Mouse (Mus musculus): ENCODE results near the gene Vstm2a. TPM values are rescaled to one million over a fixed set of nuclear protein-coding genes. Genes with fewer than 3 reads are reported as not detected.

Vstm2a gene
- total and polyA plus RNA-seq, 3 experiments: not detected

- DNase-seq: no peak
- no peak overlapping the region for H3K4me3 ChIP-seq
- no peak for TF ChIP-seq CTCF (IDR thresholded peaks at IDR 0.05)
- TF ChIP-seq EP300 (IDR thresholded peaks at IDR 0.05; ENCODE audit: insufficient read depth, low read depth, low read length): no peak
- TF ChIP-seq POLR2A (IDR thresholded peaks at IDR 0.05; ENCODE audit: insufficient read depth, low read depth, low read length): no peak
- 69% methylated on average over 2 of the region's 2 CpGs for WGBS
- H3K79me2 ChIP-seq (replicated peaks; ENCODE audit: control insufficient read depth, insufficient read depth, low read length): no peaks in the 10 kb centered on the region
- no peak overlapping the region for H3K9ac ChIP-seq (ENCODE audit: low read depth, low read length)
- no peaks in the 10 kb centered on the region for H3K4me1 ChIP-seq (ENCODE audit: control insufficient read depth, insufficient read depth, low read length)
- no peaks in the 10 kb centered on the region for H3K27me3 ChIP-seq (ENCODE audit: control insufficient read depth, insufficient read depth, low read length)
- no peaks in the 10 kb centered on the region for H3K36me3 ChIP-seq (ENCODE audit: control insufficient read depth, insufficient read depth, low read length)
- intact Hi-C loops (cut with DNase I): no loop called here
- H3K27ac ChIP-seq: no peak overlapping the region
Measured at GRCm38 (mm10) chr11:16315097-16315496, 57.6 kb downstream of the Vstm2a start.

GRCm38 (mm10) chr11:16345179-16345578, 87.7 kb downstream of the Vstm2a start:
- Histone ChIP-seq H3K4me3 (no peak overlapping the region), H3K79me2 (replicated peaks; ENCODE audit: control insufficient read depth, insufficient read depth, low read length) (no peaks in the 10 kb centered on the region), H3K27me3 (ENCODE audit: control insufficient read depth, insufficient read depth, low read length) (no peaks in the 10 kb centered on the region), H3K4me1 (ENCODE audit: control insufficient read depth, insufficient read depth, low read length) (no peaks in the 10 kb centered on the region), H3K36me3 (ENCODE audit: control insufficient read depth, insufficient read depth, low read length) (no peaks in the 10 kb centered on the region), H3K9ac (ENCODE audit: low read depth, low read length) (no peak overlapping the region), H3K27ac (no peak overlapping the region)
- TF ChIP-seq CTCF (IDR thresholded peaks at IDR 0.05): no peak
- WGBS: 67% methylated on average over 3 of the region's 3 CpGs
- intact Hi-C loops (cut with DNase I): no loop called here
- no peak for DNase-seq

- WGBS: 71% methylated on average over 3 of the region's 3 CpGs
- intact Hi-C loops (cut with DNase I): no loop called here
- no peak for TF ChIP-seq POLR2A (IDR thresholded peaks at IDR 0.05; ENCODE audit: insufficient read depth, low read depth, low read length)
- TF ChIP-seq EP300 (IDR thresholded peaks at IDR 0.05; ENCODE audit: insufficient read depth, low read depth, low read length): no peak
- TF ChIP-seq CTCF (IDR thresholded peaks at IDR 0.05): no peak
Measured at GRCm38 (mm10) chr11:16345676-16346075, 88.2 kb downstream of the Vstm2a start.

GRCm38 (mm10) chr11:16351915-16352314, 94.4 kb downstream of the Vstm2a start:
- Histone ChIP-seq H3K27me3 (ENCODE audit: control insufficient read depth, insufficient read depth, low read length) (no peaks in the 10 kb centered on the region), H3K4me1 (ENCODE audit: control insufficient read depth, insufficient read depth, low read length) (no peaks in the 10 kb centered on the region), H3K27ac (no peak overlapping the region), H3K4me3 (no peak overlapping the region), H3K36me3 (ENCODE audit: control insufficient read depth, insufficient read depth, low read length) (no peaks in the 10 kb centered on the region), H3K79me2 (replicated peaks; ENCODE audit: control insufficient read depth, insufficient read depth, low read length) (no peaks in the 10 kb centered on the region), H3K9ac (ENCODE audit: low read depth, low read length) (no peak overlapping the region)
- 82% methylated on average over 4 of the region's 4 CpGs for WGBS
- intact Hi-C loops (cut with DNase I): no loop called here
- no peak for DNase-seq
- TF ChIP-seq EP300 (IDR thresholded peaks at IDR 0.05; ENCODE audit: insufficient read depth, low read depth, low read length) (no peak), CTCF (IDR thresholded peaks at IDR 0.05) (no peak), POLR2A (IDR thresholded peaks at IDR 0.05; ENCODE audit: insufficient read depth, low read depth, low read length) (no peak)

More at GRCm38 (mm10) chr11:16345676-16346075, 88.2 kb downstream of the Vstm2a start:
- no peaks in the 10 kb centered on the region for H3K36me3 ChIP-seq (ENCODE audit: control insufficient read depth, insufficient read depth, low read length)
- H3K4me1 ChIP-seq (ENCODE audit: control insufficient read depth, insufficient read depth, low read length): no peaks in the 10 kb centered on the region
- H3K27ac ChIP-seq: no peak overlapping the region
- H3K9ac ChIP-seq (ENCODE audit: low read depth, low read length): no peak overlapping the region
- H3K4me3 ChIP-seq: no peak overlapping the region
- H3K27me3 ChIP-seq (ENCODE audit: control insufficient read depth, insufficient read depth, low read length): no peaks in the 10 kb centered on the region
- DNase-seq: no peak
- H3K79me2 ChIP-seq (replicated peaks; ENCODE audit: control insufficient read depth, insufficient read depth, low read length): no peaks in the 10 kb centered on the region

- Histone ChIP-seq H3K27ac (no peak overlapping the region), H3K4me1 (ENCODE audit: control insufficient read depth, insufficient read depth, low read length) (no peaks in the 10 kb centered on the region), H3K9ac (ENCODE audit: low read depth, low read length) (no peak overlapping the region), H3K79me2 (replicated peaks; ENCODE audit: control insufficient read depth, insufficient read depth, low read length) (no peaks in the 10 kb centered on the region), H3K27me3 (ENCODE audit: control insufficient read depth, insufficient read depth, low read length) (no peaks in the 10 kb centered on the region), H3K36me3 (ENCODE audit: control insufficient read depth, insufficient read depth, low read length) (no peaks in the 10 kb centered on the region), H3K4me3 (no peak overlapping the region)
- intact Hi-C loops (cut with DNase I): no loop called here
- TF ChIP-seq CTCF (IDR thresholded peaks at IDR 0.05) (no peak), EP300 (IDR thresholded peaks at IDR 0.05; ENCODE audit: insufficient read depth, low read depth, low read length) (no peak), POLR2A (IDR thresholded peaks at IDR 0.05; ENCODE audit: insufficient read depth, low read depth, low read length) (no peak)
- no peak for DNase-seq
Measured at GRCm38 (mm10) chr11:16354356-16354755, 96.8 kb downstream of the Vstm2a start.

- DNase-seq: no peak
- intact Hi-C loops (cut with DNase I): no loop called here
Measured at GRCm38 (mm10) chr11:16366852-16367587, 109.5 kb downstream of the Vstm2a start.

More at GRCm38 (mm10) chr11:16366852-16367587, 109.5 kb downstream of the Vstm2a start:
- Histone ChIP-seq H3K36me3 (ENCODE audit: control insufficient read depth, insufficient read depth, low read length) (no peaks in the 10 kb centered on the region), H3K27ac (no peak overlapping the region), H3K9ac (ENCODE audit: low read depth, low read length) (no peak overlapping the region), H3K79me2 (replicated peaks; ENCODE audit: control insufficient read depth, insufficient read depth, low read length) (no peaks in the 10 kb centered on the region), H3K27me3 (ENCODE audit: control insufficient read depth, insufficient read depth, low read length) (no peaks in the 10 kb centered on the region), H3K4me1 (ENCODE audit: control insufficient read depth, insufficient read depth, low read length) (no peaks in the 10 kb centered on the region), H3K4me3 (no peak overlapping the region)
- 56% methylated on average over 8 of the region's 8 CpGs for WGBS
- TF ChIP-seq EP300 (IDR thresholded peaks at IDR 0.05; ENCODE audit: insufficient read depth, low read depth, low read length) (no peak), CTCF (IDR thresholded peaks at IDR 0.05) (no peak), POLR2A (IDR thresholded peaks at IDR 0.05; ENCODE audit: insufficient read depth, low read depth, low read length) (no peak)

Data from heart, adult 2 months (tissue).